Mouse (Mus musculus): ENCODE measurements around the gene Tdgf1. TPM values are rescaled to one million over a fixed set of nuclear protein-coding genes. Genes with fewer than 3 reads are reported as not detected.

Gene Tdgf1
- total RNA-seq (2021), result under 1 TPM; 0.16 to 0.32 TPM
- long read RNA-seq, experiment 1, result 0 reads
- long read RNA-seq, experiment 2, partial matches to known transcripts, result 1 of 1 reads
- long read RNA-seq, experiment 2, other reads (novel, unspliced or antisense), result 0 of 1 reads

- no peak within 1 kb of the TSS for H3K27ac ChIP-seq
- intact Hi-C loops (cut with DNase I), result no loop called here
- no peak within 1 kb of the TSS for H3K4me3 ChIP-seq
- DNase-seq (ENCODE audit: extremely low spot score in 1 of 2, low spot score in 2 of 2), result no peak
- TF ChIP-seq CTCF (IDR thresholded peaks at IDR 0.05), result no peak
Observed at GRCm38 (mm10) chr9:110945926-110946325, at the start of gene Tdgf1. TSS of gene Tdgf1 (minus strand) at chr9:110946158.

GRCm38 (mm10) chr9:110994716-110995172 is 48.8 kb upstream of the Tdgf1 start:
- Histone ChIP-seq H3K27ac (peak overlapping the region; percentile 61; the same call in 1 of the 2 replicates), H3K4me3 (peak overlapping the region; percentile 39)
- intact Hi-C loops (cut with DNase I), result loop anchor here (5.0 kb wide), 1 partner anchor 258 kb away; no protein-coding TSS in a partner anchor
- TF ChIP-seq CTCF (IDR thresholded peaks at IDR 0.05), result peak; percentile 20
- DNase-seq (ENCODE audit: extremely low spot score in 1 of 2, low spot score in 2 of 2), result peak; percentile 59 to 74

DNA sequence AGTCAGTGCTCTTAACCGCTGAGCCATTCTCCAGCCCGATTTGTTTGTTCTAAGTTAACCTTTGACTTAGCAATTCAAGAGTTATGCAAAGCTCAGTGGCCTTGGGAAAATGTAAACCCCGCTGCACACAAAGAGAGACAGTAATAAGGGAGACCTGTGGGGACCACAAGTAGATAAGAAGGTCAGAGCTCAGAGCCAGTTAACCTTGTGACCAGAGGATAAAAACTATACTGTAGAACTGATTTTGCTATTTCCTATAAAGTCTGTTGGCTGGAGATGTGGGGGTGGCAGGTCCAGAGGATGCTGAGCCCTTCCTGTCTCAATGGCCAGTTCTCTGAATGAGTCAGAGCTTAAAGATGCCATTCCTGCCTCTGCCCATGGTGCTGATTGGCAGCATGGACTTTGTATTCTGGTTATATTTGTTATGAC is 47.3 kb upstream of the Tdgf1 start:
- intact Hi-C loops (cut with DNase I), result no loop called here
- Histone ChIP-seq H3K27ac (no peak overlapping the region), H3K4me3 (no peak overlapping the region)
- DNase-seq (ENCODE audit: extremely low spot score in 1 of 2, low spot score in 2 of 2), result no peak
- TF ChIP-seq CTCF (IDR thresholded peaks at IDR 0.05), result no peak

- intact Hi-C loops (cut with DNase I), result no loop called here
- TF ChIP-seq CTCF (IDR thresholded peaks at IDR 0.05), result no peak
- Histone ChIP-seq H3K27ac (no peak within 1 kb of the TSS), H3K4me3 (no peak within 1 kb of the TSS)
- no peak for DNase-seq (ENCODE audit: extremely low spot score in 1 of 2, low spot score in 2 of 2)
Observed at GRCm38 (mm10) chr9:110990204-110990603, 44.2 kb upstream of the Tdgf1 start, which contains the start of gene Rtp3. TSS of gene Rtp3 (minus strand) at chr9:110990583.

- DNase-seq (ENCODE audit: extremely low spot score in 1 of 2, low spot score in 2 of 2), result no peak
- no peak overlapping the region for H3K27ac ChIP-seq
- intact Hi-C loops (cut with DNase I), result no loop called here
- no peak overlapping the region for H3K4me3 ChIP-seq
- TF ChIP-seq CTCF (IDR thresholded peaks at IDR 0.05), result no peak
Observed at GRCm38 (mm10) chr9:110989543-110989942, 43.6 kb upstream of the Tdgf1 start.

DNA sequence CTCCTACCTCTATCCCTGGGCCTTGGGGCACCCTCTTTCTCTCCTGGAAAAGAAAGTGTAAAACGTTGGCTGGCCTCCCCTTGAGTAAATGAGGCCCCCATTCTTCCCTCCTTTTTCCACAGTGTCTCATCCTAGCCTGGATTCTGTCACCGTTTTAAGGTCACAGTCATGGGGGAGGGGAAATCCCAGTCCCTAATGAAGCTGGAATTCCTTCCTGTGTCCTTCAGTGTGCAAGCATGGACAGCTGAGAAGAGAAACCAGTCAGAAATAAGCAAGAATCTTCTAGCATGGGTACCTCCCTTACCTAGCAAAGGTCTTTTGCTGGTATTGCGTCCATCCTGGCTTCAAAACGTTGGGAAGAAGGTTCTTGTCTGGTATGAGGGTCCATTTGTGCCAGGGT is 43.2 kb upstream of the Tdgf1 start:
- H3K4me3 ChIP-seq, result no peak overlapping the region
- no peak for TF ChIP-seq CTCF (IDR thresholded peaks at IDR 0.05)
- intact Hi-C loops (cut with DNase I), result no loop called here
- DNase-seq (ENCODE audit: extremely low spot score in 1 of 2, low spot score in 2 of 2), result no peak
- no peak overlapping the region for H3K27ac ChIP-seq

GRCm38 (mm10) chr9:110988078-110988477 is 42.1 kb upstream of the Tdgf1 start:
- no peak for TF ChIP-seq CTCF (IDR thresholded peaks at IDR 0.05)
- H3K27ac ChIP-seq, result no peak overlapping the region
- no peak for DNase-seq (ENCODE audit: extremely low spot score in 1 of 2, low spot score in 2 of 2)
- H3K4me3 ChIP-seq, result no peak overlapping the region
- intact Hi-C loops (cut with DNase I), result no loop called here

DNA sequence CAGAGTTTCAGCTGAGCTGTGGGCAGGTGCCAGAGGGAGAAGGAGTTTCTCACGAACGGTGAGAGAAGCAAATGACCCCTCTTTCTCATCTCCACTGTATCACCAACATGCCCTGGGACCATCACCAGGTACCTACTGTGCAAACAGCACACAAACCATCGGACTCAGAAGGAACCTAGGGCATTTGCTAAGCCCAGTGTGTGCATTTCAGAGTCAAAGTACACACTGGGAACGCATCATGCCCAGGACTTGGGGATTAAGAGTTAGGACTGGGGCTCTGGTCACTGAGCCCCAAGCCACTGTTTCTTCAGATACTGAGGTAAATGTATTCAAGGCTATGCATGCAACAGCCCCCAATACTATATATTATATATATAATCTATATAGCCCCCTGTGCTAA is 41.4 kb upstream of the Tdgf1 start:
- no peak overlapping the region for H3K4me3 ChIP-seq

DNA sequence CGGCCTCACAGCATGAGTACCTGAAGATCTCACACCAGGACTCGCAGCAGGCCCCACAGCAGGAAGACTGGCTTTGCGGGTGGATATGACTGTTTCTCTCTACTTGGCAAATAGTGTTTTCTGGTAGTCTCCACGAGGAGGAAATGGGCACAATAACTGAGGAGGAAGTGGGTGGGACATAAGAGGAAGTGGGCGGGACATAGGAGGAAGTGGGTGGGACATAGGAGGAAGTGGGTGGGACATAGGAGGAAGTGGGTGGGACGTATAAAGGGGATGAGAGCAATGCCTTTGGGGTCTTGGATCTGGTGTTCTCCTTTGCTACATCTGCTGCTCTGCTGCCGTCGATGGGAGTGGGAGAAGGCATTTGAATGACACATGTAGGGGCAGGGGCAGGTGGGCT is 40.0 kb upstream of the Tdgf1 start:
- Histone ChIP-seq H3K27ac (no peak overlapping the region), H3K4me3 (no peak overlapping the region)
- DNase-seq (ENCODE audit: extremely low spot score in 1 of 2, low spot score in 2 of 2), result no peak
- intact Hi-C loops (cut with DNase I), result no loop called here
- TF ChIP-seq CTCF (IDR thresholded peaks at IDR 0.05), result no peak

More for the DNA sequence above, 41.4 kb upstream of the Tdgf1 start:
- DNase-seq (ENCODE audit: extremely low spot score in 1 of 2, low spot score in 2 of 2), result no peak
- TF ChIP-seq CTCF (IDR thresholded peaks at IDR 0.05), result no peak
- no peak overlapping the region for H3K27ac ChIP-seq
- intact Hi-C loops (cut with DNase I), result no loop called here

- no peak overlapping the region for H3K4me3 ChIP-seq
- TF ChIP-seq CTCF (IDR thresholded peaks at IDR 0.05), result no peak
- no peak for DNase-seq (ENCODE audit: extremely low spot score in 1 of 2, low spot score in 2 of 2)
- intact Hi-C loops (cut with DNase I), result no loop called here
- H3K27ac ChIP-seq, result no peak overlapping the region
Observed at GRCm38 (mm10) chr9:110985541-110985940, 39.6 kb upstream of the Tdgf1 start.

GRCm38 (mm10) chr9:110984096-110984495 is 38.1 kb upstream of the Tdgf1 start:
- intact Hi-C loops (cut with DNase I), result no loop called here
- Histone ChIP-seq H3K27ac (no peak overlapping the region), H3K4me3 (no peak overlapping the region)
- DNase-seq (ENCODE audit: extremely low spot score in 1 of 2, low spot score in 2 of 2), result no peak
- no peak for TF ChIP-seq CTCF (IDR thresholded peaks at IDR 0.05)

DNA sequence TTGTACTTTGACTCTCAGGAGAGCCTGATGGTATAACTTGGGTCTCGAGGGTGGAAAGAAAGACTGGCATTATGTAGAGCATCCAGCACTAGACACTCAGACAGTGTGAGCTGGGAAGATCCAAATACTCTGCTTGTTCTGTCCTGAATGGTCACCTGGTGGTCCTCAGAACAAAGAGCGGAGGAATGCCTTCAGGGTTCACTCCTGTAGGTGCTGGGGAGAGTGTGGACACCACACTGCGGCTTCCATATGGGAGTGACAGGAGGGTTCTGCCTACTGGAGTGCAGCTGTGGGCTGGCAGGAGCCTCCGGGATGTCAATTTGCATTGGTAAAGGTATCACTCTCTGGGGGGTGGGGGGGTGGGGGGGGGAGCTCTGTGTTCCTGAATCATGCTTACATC is 36.4 kb upstream of the Tdgf1 start:
- intact Hi-C loops (cut with DNase I), result no loop called here
- no peak for TF ChIP-seq CTCF (IDR thresholded peaks at IDR 0.05)

DNA sequence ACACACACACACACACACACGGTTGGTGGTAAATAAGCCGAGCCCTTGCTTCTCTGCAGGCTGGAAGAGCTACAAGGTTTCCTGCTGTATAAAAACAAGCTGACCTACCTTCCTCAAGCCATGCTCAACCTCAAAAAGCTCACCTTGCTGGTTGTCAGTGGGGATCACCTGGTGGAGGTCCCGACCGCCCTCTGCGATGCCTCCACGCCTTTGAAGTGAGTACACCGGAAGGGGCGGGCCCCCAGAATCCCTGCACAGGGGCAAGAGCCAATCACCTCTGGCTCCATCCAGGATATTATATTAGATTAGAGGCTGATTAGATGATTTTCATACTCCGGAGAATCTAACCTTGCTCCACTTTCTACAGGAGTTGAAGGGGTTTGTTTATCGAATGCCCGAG is 33.5 kb upstream of the Tdgf1 start:
- Histone ChIP-seq H3K4me3 (no peak overlapping the region), H3K27ac (no peak overlapping the region)
- no peak for DNase-seq (ENCODE audit: extremely low spot score in 1 of 2, low spot score in 2 of 2)
- intact Hi-C loops (cut with DNase I), result no loop called here
- no peak for TF ChIP-seq CTCF (IDR thresholded peaks at IDR 0.05)

More for the DNA sequence above, 36.4 kb upstream of the Tdgf1 start:
- Histone ChIP-seq H3K4me3 (no peak overlapping the region), H3K27ac (no peak overlapping the region)
- peak in 1 of 2 experiments; percentile 22 for DNase-seq (ENCODE audit: extremely low spot score in 1 of 2, low spot score in 2 of 2)

All from left cerebral cortex, adult 2 months (tissue).